9 mouse cellular contexts compared by ENCODE assay signal in genomic region chr10:73821657-73822583, GRCm38 (mm10).
DNase-seq lines count a peak whose midpoint lies in the region; ATAC-seq lines count a peak whose summit lies in the region.
"Had no signal": no experiment of that assay in that cellular context is flagged by ENCODE, and none has a peak within 500 bp of the region (broad histone marks: within the 10 kb centered on the region; RNA-seq: fewer than 3 reads in every experiment).

No protein-coding gene starts in this region.

- WGBS in heart, embryonic 13.5 days, result 40% methylated on average over 22 of the region's 22 CpGs
- WGBS in hindbrain, embryonic 14.5 days, result 30% methylated on average over 22 of the region's 22 CpGs
- 24% methylated on average over 22 of the region's 22 CpGs for WGBS in midbrain, embryonic 16.5 days

- peaks cover 11% of the 10 kb centered on the region for H3K27me3 ChIP-seq in heart, embryonic 13.5 days (replicated peaks)
- no peaks in the 10 kb centered on the region for H3K27me3 ChIP-seq in hindbrain, embryonic 14.5 days (ENCODE audit: control insufficient read depth, insufficient read depth, low read length)
- no peaks in the 10 kb centered on the region for H3K27me3 ChIP-seq in midbrain, embryonic 16.5 days (ENCODE audit: control insufficient read depth, insufficient read depth, low read depth, low read length)

- DNase-seq in heart, postnatal 14 days, result no peak
- DNase-seq in embryo, embryonic 10.5 days (ENCODE audit: low spot score), result peak; percentile 28
- peak; percentile 66 for DNase-seq in hindbrain, embryonic 14.5 days (ENCODE audit: low spot score)
- no peak for DNase-seq in urinary bladder, postnatal 4 days (ENCODE audit: low spot score in 2 of 2)
- DNase-seq in kidney, postnatal 25 days, result no peak

- no peaks in the 10 kb centered on the region for H3K4me1 ChIP-seq in heart, embryonic 13.5 days
- peaks cover 18% of the 10 kb centered on the region; the same call in 1 of the 2 replicates for H3K4me1 ChIP-seq in hindbrain, embryonic 14.5 days (replicated peaks; ENCODE audit: control insufficient read depth, insufficient read depth, low read length)
- peaks cover 10% of the 10 kb centered on the region for H3K4me1 ChIP-seq in midbrain, embryonic 16.5 days (ENCODE audit: control insufficient read depth, insufficient read depth, low read length)

- intact Hi-C loops in heart, postnatal 14 days (cut with DNase I), result no loop called here

- no peak for ATAC-seq in heart, embryonic 13.5 days (ENCODE audit: extremely low read depth, insufficient number of reproducible peaks, low FRiP score, low TSS enrichment)
- peak; percentile 90 for ATAC-seq in hindbrain, embryonic 14.5 days (ENCODE audit: low FRiP score)
- ATAC-seq in midbrain, embryonic 16.5 days, result peak; percentile 89
- ATAC-seq in granulocyte monocyte progenitor cell, adult 5-6 weeks (replicated peaks; ENCODE audit: poor library complexity, severe bottlenecking), result no peak

- peak overlapping the region; percentile 2; the same call in 1 of the 2 replicates for H3K4me3 ChIP-seq in heart, embryonic 13.5 days
- H3K4me3 ChIP-seq in hindbrain, embryonic 14.5 days (replicated peaks; ENCODE audit: low read length), result peak overlapping the region; percentile 26
- H3K4me3 ChIP-seq in midbrain, embryonic 16.5 days (ENCODE audit: low read depth, low read length), result peak overlapping the region; percentile 31

- H3K9me3 ChIP-seq in heart, embryonic 13.5 days, result no peaks in the 10 kb centered on the region
- no peaks in the 10 kb centered on the region for H3K9me3 ChIP-seq in hindbrain, embryonic 14.5 days (ENCODE audit: control insufficient read depth, low read length)
- no peaks in the 10 kb centered on the region for H3K9me3 ChIP-seq in midbrain, embryonic 16.5 days (replicated peaks; ENCODE audit: control insufficient read depth, low read length, poor library complexity, severe bottlenecking)

- no peak overlapping the region for H3K9ac ChIP-seq in heart, embryonic 13.5 days
- peak overlapping the region; percentile 50 for H3K9ac ChIP-seq in hindbrain, embryonic 14.5 days
- H3K9ac ChIP-seq in midbrain, embryonic 16.5 days (ENCODE audit: low read depth, low read length), result peak overlapping the region; percentile 61

- H3K4me2 ChIP-seq in heart, embryonic 13.5 days, result peak overlapping the region; percentile 25
- peak overlapping the region; percentile 61 for H3K4me2 ChIP-seq in hindbrain, embryonic 14.5 days (replicated peaks)
- H3K4me2 ChIP-seq in midbrain, embryonic 16.5 days (ENCODE audit: low read length), result peak overlapping the region; percentile 71

- H3K36me3 ChIP-seq in heart, embryonic 13.5 days, result no peaks in the 10 kb centered on the region
- no peaks in the 10 kb centered on the region for H3K36me3 ChIP-seq in hindbrain, embryonic 14.5 days (replicated peaks; ENCODE audit: control insufficient read depth, insufficient read depth)
- H3K36me3 ChIP-seq in midbrain, embryonic 16.5 days (ENCODE audit: control insufficient read depth, insufficient read depth, low read length), result no peaks in the 10 kb centered on the region

- no peak overlapping the region for H3K27ac ChIP-seq in heart, embryonic 13.5 days (replicated peaks)
- no peak overlapping the region for H3K27ac ChIP-seq in hindbrain, embryonic 14.5 days
- H3K27ac ChIP-seq in midbrain, embryonic 16.5 days (ENCODE audit: low read length), result no peak overlapping the region
- H3K27ac ChIP-seq: macrophage had no signal

Comparison
In these comparisons a context has a peak if more than half of its experiments do, and no peak if none do; other contexts are left out.
1. ATAC-seq: peak in hindbrain, embryonic 14.5 days (single experiment) and midbrain, embryonic 16.5 days (single experiment); none in heart, embryonic 13.5 days (single experiment) and granulocyte monocyte progenitor cell, adult 5-6 weeks (single experiment).
2. DNase-seq: peak in embryo, embryonic 10.5 days (single experiment) and hindbrain, embryonic 14.5 days (single experiment); none in heart, postnatal 14 days (0 of 2), urinary bladder, postnatal 4 days (0 of 2) and kidney, postnatal 25 days (0 of 2).
3. Peak in every context shown above with its lines, with median percentiles within 50 percentile points of each other: H3K4me2 ChIP-seq and H3K4me3 ChIP-seq.